In genomic region chr1:25854451-25854978, GRCm38 (mm10) we compare ENCODE assay signal across 30 mouse cellular contexts. TPM values are rescaled to one million over a fixed set of nuclear protein-coding genes. Genes with fewer than 3 reads are reported as not detected.
DNase-seq lines count a peak whose midpoint lies in the region; ATAC-seq and TF ChIP-seq lines count a peak whose summit lies in the region.
"Had no signal": no experiment of that assay in that cellular context is flagged by ENCODE, and none has a peak within 500 bp of the region (broad histone marks: within the 10 kb centered on the region; RNA-seq: fewer than 3 reads in every experiment).

No protein-coding gene starts in this region.

- TF ChIP-seq CTCF in hindbrain, postnatal 0 days (IDR thresholded peaks at IDR 0.05; ENCODE audit: low read depth): no peak

- no peak for ATAC-seq in hindbrain, postnatal 0 days
- ATAC-seq in hindbrain, embryonic 12.5 days (ENCODE audit: low FRiP score): no peak
- ATAC-seq: CD4-positive, CD25-positive, alpha-beta regulatory T cell, adult 4 months; forebrain, embryonic 16.5 days; Patski had no signal

- peak; percentile 17 for DNase-seq in hindbrain, postnatal 0 days (ENCODE audit: low spot score)
- DNase-seq in MN1 (ENCODE audit: low spot score): peak; percentile 30
- DNase-seq in Muller cell, postnatal 12 days (ENCODE audit: inconsistent ontology term): peak; percentile 35
- DNase-seq in retina, embryonic 14.5 days (ENCODE audit: low spot score): peak; percentile 75
- no peak for DNase-seq in natural killer cell, adult 2 months (ENCODE audit: low spot score in 2 of 2)
- DNase-seq in gastrocnemius, postnatal 25 days: no peak
- DNase-seq: adrenal gland, postnatal 10 days; adrenal gland, postnatal 36 days; cerebellum, adult 11 months; cerebellum, adult 8-10 months; cerebellum, postnatal 10 days; cerebellum, postnatal 36 days; embryo, embryonic 11 days; gastrocnemius, postnatal 10 days; heart, adult 18-20 months; heart, postnatal 10 days; heart, postnatal 36 days; kidney, adult 11 months had no signal

- H3K4me2 ChIP-seq in hindbrain, postnatal 0 days (ENCODE audit: low read depth, low read length): no peak overlapping the region
- H3K4me2 ChIP-seq in hindbrain, embryonic 12.5 days (replicated peaks): no peak overlapping the region
- H3K4me2 ChIP-seq: embryonic facial prominence, embryonic 15.5 days; heart, embryonic 12.5 days; heart, embryonic 15.5 days; hindbrain, embryonic 14.5 days had no signal

- no peaks in the 10 kb centered on the region for H3K4me1 ChIP-seq in hindbrain, postnatal 0 days (ENCODE audit: insufficient read depth, low read length)
- no peaks in the 10 kb centered on the region for H3K4me1 ChIP-seq in hindbrain, embryonic 12.5 days
- H3K4me1 ChIP-seq: embryonic facial prominence, embryonic 15.5 days; heart, embryonic 12.5 days; heart, embryonic 15.5 days; hindbrain, embryonic 10.5 days had no signal

- no peaks in the 10 kb centered on the region for H3K9me3 ChIP-seq in hindbrain, postnatal 0 days (ENCODE audit: low read length)
- H3K9me3 ChIP-seq in hindbrain, embryonic 12.5 days (replicated peaks): no peaks in the 10 kb centered on the region
- H3K9me3 ChIP-seq: embryonic facial prominence, embryonic 15.5 days; heart, embryonic 12.5 days; heart, embryonic 15.5 days; hindbrain, embryonic 10.5 days had no signal

- H3K27me3 ChIP-seq in hindbrain, postnatal 0 days (ENCODE audit: insufficient read depth, low read length): no peaks in the 10 kb centered on the region
- H3K27me3 ChIP-seq in hindbrain, embryonic 12.5 days: no peaks in the 10 kb centered on the region
- H3K27me3 ChIP-seq: embryonic facial prominence, embryonic 15.5 days; heart, embryonic 12.5 days; heart, embryonic 15.5 days; Patski had no signal

- no peaks in the 10 kb centered on the region for H3K36me3 ChIP-seq in hindbrain, postnatal 0 days (ENCODE audit: insufficient read depth, low read length)
- no peaks in the 10 kb centered on the region for H3K36me3 ChIP-seq in hindbrain, embryonic 12.5 days
- H3K36me3 ChIP-seq: embryonic facial prominence, embryonic 15.5 days; heart, embryonic 12.5 days; heart, embryonic 15.5 days; hindbrain, embryonic 10.5 days had no signal

- no peak overlapping the region for H3K27ac ChIP-seq in hindbrain, postnatal 0 days
- no peak overlapping the region for H3K27ac ChIP-seq in hindbrain, embryonic 12.5 days
- H3K27ac ChIP-seq: embryonic facial prominence, embryonic 15.5 days; heart, embryonic 15.5 days; hindbrain, embryonic 10.5 days; hindbrain, embryonic 14.5 days had no signal

- WGBS in hindbrain, postnatal 0 days: 15% methylated on average over 2 of the region's 2 CpGs
- 24% methylated on average over 2 of the region's 2 CpGs for WGBS in hindbrain, embryonic 12.5 days

- H3K4me3 ChIP-seq in hindbrain, postnatal 0 days (ENCODE audit: low read length): no peak overlapping the region
- no peak overlapping the region for H3K4me3 ChIP-seq in hindbrain, embryonic 12.5 days
- H3K4me3 ChIP-seq: embryonic facial prominence, embryonic 15.5 days; heart, embryonic 12.5 days; heart, embryonic 15.5 days; hindbrain, embryonic 10.5 days had no signal

- no peak overlapping the region for H3K9ac ChIP-seq in hindbrain, postnatal 0 days (replicated peaks; ENCODE audit: low read length)
- H3K9ac ChIP-seq in hindbrain, embryonic 12.5 days: no peak overlapping the region
- H3K9ac ChIP-seq: embryonic facial prominence, embryonic 15.5 days; heart, embryonic 12.5 days; heart, embryonic 15.5 days; hindbrain, embryonic 14.5 days had no signal

RNA-seq across cellular contexts. Expression of gene Adgrb3, which starts 25.0 kb away (rescaled TPM):
- total RNA-seq in hindbrain, postnatal 0 days (2014; rRNA removed): 74.6 and 79.2 TPM in 2 replicates
- 44.7 and 46.5 TPM in 2 replicates for polyA plus RNA-seq in hindbrain, postnatal 0 days (2015; fragmentation: Nextera tagmentation; extraction: Ambion mirVana)
- 22.4 and 24.1 TPM in 2 replicates for polyA plus RNA-seq in hindbrain, embryonic 12.5 days (2016; fragmentation: Nextera tagmentation; extraction: Ambion mirVana)
- total RNA-seq in gastrocnemius, postnatal 25 days (2021): under 1 TPM in 1 of 2 experiments, not detected in 1; 0.08 TPM
- total RNA-seq: heart, adult 18-20 months; heart, postnatal 36 days; MEL had no signal
- polyA plus RNA-seq: C2C12; gonadal fat pad, adult 2 months; Patski had no signal

Comparison
In these comparisons a context has a peak if more than half of its experiments do, and no peak if none do; other contexts are left out.
1. DNase-seq: peak in hindbrain, postnatal 0 days (single experiment), MN1 (single experiment), Muller cell, postnatal 12 days (single experiment) and retina, embryonic 14.5 days (single experiment); none in natural killer cell, adult 2 months (0 of 2) and gastrocnemius, postnatal 25 days (single experiment).
2. RNA of gene Adgrb3, which starts 25.0 kb away (total RNA-seq): 74.6 to 79.2 TPM in hindbrain, postnatal 0 days; 0.08 TPM in gastrocnemius, postnatal 25 days; every median in the first group is over 10 times any median in the second.